Mouse (Mus musculus) forebrain, embryonic 12.5 days (tissue): ENCODE results near the gene Tinf2. TPM values are rescaled to one million over a fixed set of nuclear protein-coding genes. Genes with fewer than 3 reads are reported as not detected.

ENCODE experiments used
- polyA plus RNA-seq: library from polyadenylated mRNA; unstranded; fragments of >200 nt; fragmentation: Nextera tagmentation; extraction: Ambion mirVana; gene quantifications from 2 replicates; pipeline ENCODE4 v1.2.1, GENCODE M21; 2016

Gene Tinf2
- polyA plus RNA-seq, 1 experiment from 2014 or later: 68.2 TPM

Other genes with a start within 250 kb of the Tinf2 start
- gene Dhrs4, start 203.1 kb downstream of the Tinf2 start, polyA plus RNA-seq: 52.5 and 59.9 TPM in 2 replicates
- gene Carmil3, start 191.2 kb downstream of the Tinf2 start, polyA plus RNA-seq: 17.8 and 18.6 TPM in 2 replicates
- gene Cpne6, start 171.4 kb downstream of the Tinf2 start, polyA plus RNA-seq: 0.55 and 0.90 TPM in 2 replicates
- gene Nrl, start 156.8 kb downstream of the Tinf2 start, polyA plus RNA-seq: not detected in 2 replicates
- 19.0 and 19.8 TPM in 2 replicates for gene Pck2, start 141.6 kb downstream of the Tinf2 start, polyA plus RNA-seq
- 103 and 105 TPM in 2 replicates for gene Dcaf11, start 121.8 kb downstream of the Tinf2 start, polyA plus RNA-seq
- gene A730061H03Rik, start 121.4 kb downstream of the Tinf2 start, polyA plus RNA-seq: 0.64 TPM in 1 of 2 replicates, not detected in the other
- 0.20 TPM in 1 of 2 replicates, not detected in the other for gene Fitm1, start 106.2 kb downstream of the Tinf2 start, polyA plus RNA-seq
- 117 and 119 TPM in 2 replicates for gene Psme1, start 103.7 kb downstream of the Tinf2 start, polyA plus RNA-seq
- gene Emc9, start 96.5 kb downstream of the Tinf2 start, polyA plus RNA-seq: 3.7 and 6.0 TPM in 2 replicates
- gene Psme2, start 90.7 kb downstream of the Tinf2 start, polyA plus RNA-seq: 199 and 201 TPM in 2 replicates
- 18.2 and 20.8 TPM in 2 replicates for gene Rnf31, start 90.1 kb downstream of the Tinf2 start, polyA plus RNA-seq
- gene Irf9, start 78.2 kb downstream of the Tinf2 start, polyA plus RNA-seq: 9.8 and 10.3 TPM in 2 replicates
- gene Rec8, start 63.8 kb downstream of the Tinf2 start, polyA plus RNA-seq: 7.2 and 8.5 TPM in 2 replicates
- 68.5 and 68.6 TPM in 2 replicates for gene Ipo4, start 45.9 kb downstream of the Tinf2 start, polyA plus RNA-seq
- gene Gm49378, start 43.9 kb downstream of the Tinf2 start, polyA plus RNA-seq: 4.0 and 5.6 TPM in 2 replicates
- 68.7 and 73.4 TPM in 2 replicates for gene Tm9sf1, start 38.0 kb downstream of the Tinf2 start, polyA plus RNA-seq
- gene Tssk4, start 31.6 kb downstream of the Tinf2 start, polyA plus RNA-seq: 0.65 and 0.68 TPM in 2 replicates
- gene Mdp1, start 21.3 kb downstream of the Tinf2 start, polyA plus RNA-seq: 60.5 and 64.5 TPM in 2 replicates
- 59.3 and 63.5 TPM in 2 replicates for gene Gmpr2, start 9.9 kb downstream of the Tinf2 start, polyA plus RNA-seq
- 577 and 583 TPM in 2 replicates for gene Nedd8, start 9.7 kb downstream of the Tinf2 start, polyA plus RNA-seq
- 0.55 and 0.58 TPM in 2 replicates for gene Tgm1, start 32.1 kb upstream of the Tinf2 start, polyA plus RNA-seq
- gene Rabggta, start 40.4 kb upstream of the Tinf2 start, polyA plus RNA-seq: 32.1 and 34.0 TPM in 2 replicates
- gene Dhrs1, start 63.9 kb upstream of the Tinf2 start, polyA plus RNA-seq: 68.8 and 74.1 TPM in 2 replicates
- gene Nop9, start 63.9 kb upstream of the Tinf2 start, polyA plus RNA-seq: 47.9 and 52.0 TPM in 2 replicates
- gene Cideb, start 76.6 kb upstream of the Tinf2 start, polyA plus RNA-seq: 0.40 TPM in 1 of 2 replicates, not detected in the other
- gene Ltb4r2, start 79.6 kb upstream of the Tinf2 start, polyA plus RNA-seq: 0.20 and 0.41 TPM in 2 replicates
- gene Ltb4r1, start 84.1 kb upstream of the Tinf2 start, polyA plus RNA-seq: 0.13 and 0.19 TPM in 2 replicates
- gene Adcy4, start 102.3 kb upstream of the Tinf2 start, polyA plus RNA-seq: 5.5 and 6.0 TPM in 2 replicates
- gene Ripk3, start 107.0 kb upstream of the Tinf2 start, polyA plus RNA-seq: 5.1 and 5.9 TPM in 2 replicates
- 25.4 and 35.6 TPM in 2 replicates for gene Nfatc4, start 141.3 kb upstream of the Tinf2 start, polyA plus RNA-seq
- gene Nynrin, start 172.2 kb upstream of the Tinf2 start, polyA plus RNA-seq: 23.9 and 26.9 TPM in 2 replicates
- gene Cbln3, start 202.6 kb upstream of the Tinf2 start, polyA plus RNA-seq: 0.04 and 0.27 TPM in 2 replicates
- 18.9 and 21.2 TPM in 2 replicates for gene Khnyn, start 203.1 kb upstream of the Tinf2 start, polyA plus RNA-seq
- gene Sdr39u1, start 218.5 kb upstream of the Tinf2 start, polyA plus RNA-seq: 42.6 and 51.0 TPM in 2 replicates